Mouse (Mus musculus): ENCODE data around the gene Chmp3.
A peak's percentile ranks its signal among the peaks of the same experiment; 100 is the strongest.

Gene Chmp3

DNA sequence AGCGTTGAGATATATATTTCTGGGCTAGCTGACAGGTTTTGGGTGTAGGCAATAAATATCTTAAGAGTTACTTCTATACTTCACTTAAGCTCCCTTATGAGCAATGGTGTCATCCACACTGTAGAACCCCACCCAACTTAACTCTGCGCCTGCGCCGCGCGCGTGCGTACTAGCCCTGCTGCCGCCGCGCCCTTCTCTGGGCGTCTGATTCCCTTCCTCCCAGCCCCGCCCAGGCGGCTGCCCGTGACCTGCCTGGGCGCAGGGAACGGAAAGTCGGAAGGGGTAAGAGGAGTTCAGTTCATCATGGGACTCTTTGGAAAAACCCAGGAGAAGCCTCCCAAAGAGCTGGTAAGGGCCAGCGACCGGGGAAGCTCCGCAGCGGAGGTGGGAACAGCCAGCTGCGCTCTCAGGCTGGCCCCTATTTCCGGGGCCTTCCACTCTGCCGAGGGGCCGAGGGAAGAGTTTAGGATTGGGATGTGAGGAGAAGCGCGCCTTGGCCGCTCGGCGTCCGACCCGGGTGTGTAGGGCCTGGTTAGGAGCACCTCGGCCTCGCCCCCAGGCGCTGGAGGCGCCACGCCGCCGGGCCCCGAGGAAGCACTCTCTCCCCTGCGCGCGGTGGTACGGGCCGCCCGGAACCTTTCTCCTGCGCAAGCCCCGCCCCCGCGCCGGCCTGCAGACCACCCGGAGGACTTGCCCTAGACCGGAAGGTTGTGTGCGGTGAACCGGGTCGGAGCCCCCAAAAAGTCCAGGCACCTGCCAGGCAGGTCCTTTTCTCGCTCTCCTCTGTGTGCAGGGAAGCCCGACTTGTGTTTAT lies at the start of gene Chmp3:
Chmp3 (plus strand) TSS at position 112 of the 814 bp plus-strand sequence.
- peak; percentile 94 for DNase-seq (ENCODE audit: extremely low spot score, low spot score)

- peak; percentile 79 for DNase-seq (ENCODE audit: extremely low spot score, low spot score)
Observed at GRCm38 (mm10) chr6:71494341-71495020, 49.1 kb upstream of the Chmp3 start.

DNA sequence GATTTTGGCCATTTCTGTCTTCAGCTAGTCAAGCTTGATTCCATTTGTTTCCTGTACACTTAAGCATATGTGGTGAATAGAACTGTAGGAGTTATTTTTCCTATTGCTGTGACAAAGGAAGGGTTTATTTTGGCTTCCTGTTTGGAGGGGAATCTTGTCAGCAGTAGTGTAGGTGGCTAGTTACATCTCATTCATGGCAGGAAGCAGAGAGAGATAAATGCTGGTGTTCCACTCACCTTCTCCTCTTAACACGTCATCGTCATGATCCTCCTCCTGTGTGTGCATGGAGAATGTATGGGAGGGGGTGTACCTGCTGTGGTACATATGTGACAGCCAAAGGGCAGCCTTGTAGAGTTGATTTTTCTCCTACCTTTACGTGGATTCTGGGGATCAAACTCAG lies 43.0 kb upstream of the Chmp3 start:
- no peak for DNase-seq (ENCODE audit: extremely low spot score, low spot score)

DNA sequence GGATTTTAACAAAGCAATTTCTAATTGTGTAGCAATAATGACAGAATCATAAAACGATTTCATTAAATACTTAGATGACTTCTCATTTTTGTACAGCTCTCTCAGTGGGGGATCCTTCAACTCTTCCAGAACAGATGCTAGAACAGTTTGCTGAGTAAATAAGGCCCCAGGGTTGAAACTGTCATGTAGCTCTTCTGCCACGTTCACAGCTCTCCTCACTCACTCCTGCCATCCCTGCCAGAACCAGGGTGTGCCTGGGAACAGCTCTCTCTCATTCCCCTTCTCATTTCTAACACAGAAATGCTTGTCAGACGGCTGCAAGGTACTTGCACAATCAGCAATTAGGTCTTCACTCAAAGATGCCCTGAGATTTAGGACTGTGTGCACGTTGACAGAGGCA lies 40.6 kb upstream of the Chmp3 start:
- no peak for DNase-seq (ENCODE audit: extremely low spot score, low spot score)

GRCm38 (mm10) chr6:71503670-71504069 lies 39.9 kb upstream of the Chmp3 start:
- DNase-seq (ENCODE audit: extremely low spot score, low spot score), result no peak

DNA sequence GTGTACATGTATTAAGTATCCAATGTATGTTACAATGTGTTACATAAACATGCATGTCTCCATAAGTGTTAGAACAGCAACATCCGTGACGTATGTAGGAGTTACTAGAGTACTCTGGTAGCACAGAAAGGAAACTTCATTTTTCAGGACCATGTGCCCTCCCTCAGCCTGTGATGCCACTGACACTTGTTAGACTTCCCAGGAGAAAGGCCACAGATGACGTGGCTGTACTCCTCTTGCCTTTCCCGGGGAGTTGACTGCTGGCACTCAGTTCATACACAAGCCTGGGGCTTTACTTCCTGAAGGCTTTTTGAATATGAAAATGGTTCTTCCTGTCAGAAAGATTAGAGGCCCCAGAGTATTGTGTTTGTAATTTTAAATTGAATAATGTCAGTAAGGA lies 39.5 kb upstream of the Chmp3 start:
- no peak for DNase-seq (ENCODE audit: extremely low spot score, low spot score)

GRCm38 (mm10) chr6:71505671-71506070 lies 37.9 kb upstream of the Chmp3 start:
- no peak for DNase-seq (ENCODE audit: extremely low spot score, low spot score)

DNA sequence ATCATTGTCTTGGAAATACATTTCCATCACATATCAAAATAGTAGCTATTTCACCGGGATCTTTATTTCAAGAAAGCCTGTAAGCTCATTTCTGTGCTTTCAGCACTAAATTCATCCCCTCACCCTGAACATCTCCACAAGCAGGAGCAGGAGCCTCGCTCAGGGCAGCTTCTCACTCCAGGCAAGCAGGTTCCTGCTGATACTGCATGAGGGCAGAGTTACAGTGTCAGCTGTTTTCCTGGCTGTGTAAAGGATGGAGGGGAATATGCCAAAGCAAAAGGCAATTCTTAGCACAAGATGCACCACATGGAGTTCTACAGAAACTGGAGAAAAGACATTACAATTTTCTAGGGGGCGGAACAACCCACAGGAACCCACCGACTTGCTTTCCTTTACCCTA lies 24.1 kb upstream of the Chmp3 start:
- no peak for DNase-seq (ENCODE audit: extremely low spot score, low spot score)

DNA sequence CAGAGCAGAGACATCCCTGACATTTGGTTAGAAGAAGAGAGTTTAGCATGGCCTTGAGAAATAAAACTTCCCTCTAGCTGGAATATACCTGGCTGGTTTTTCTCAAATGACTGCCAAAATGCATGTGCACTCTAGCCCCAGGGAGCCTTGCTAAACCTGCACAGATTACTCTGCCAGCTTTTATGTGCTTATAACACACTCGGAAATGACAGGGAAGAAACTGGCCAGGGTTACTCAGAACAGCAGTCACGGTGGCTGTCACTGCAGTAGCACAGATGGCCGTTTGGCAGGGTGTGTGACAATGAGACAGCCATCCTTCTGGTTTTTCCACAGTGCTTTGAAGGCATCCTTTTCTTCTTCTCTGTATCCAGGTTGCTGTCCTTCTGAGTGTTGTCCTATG lies 18.0 kb upstream of the Chmp3 start:
- no peak for DNase-seq (ENCODE audit: extremely low spot score, low spot score)

GRCm38 (mm10) chr6:71527056-71527455 lies 16.5 kb upstream of the Chmp3 start:
- DNase-seq (ENCODE audit: extremely low spot score, low spot score), result no peak

- DNase-seq (ENCODE audit: extremely low spot score, low spot score), result no peak
Observed at GRCm38 (mm10) chr6:71527826-71528225, 15.8 kb upstream of the Chmp3 start.

DNA sequence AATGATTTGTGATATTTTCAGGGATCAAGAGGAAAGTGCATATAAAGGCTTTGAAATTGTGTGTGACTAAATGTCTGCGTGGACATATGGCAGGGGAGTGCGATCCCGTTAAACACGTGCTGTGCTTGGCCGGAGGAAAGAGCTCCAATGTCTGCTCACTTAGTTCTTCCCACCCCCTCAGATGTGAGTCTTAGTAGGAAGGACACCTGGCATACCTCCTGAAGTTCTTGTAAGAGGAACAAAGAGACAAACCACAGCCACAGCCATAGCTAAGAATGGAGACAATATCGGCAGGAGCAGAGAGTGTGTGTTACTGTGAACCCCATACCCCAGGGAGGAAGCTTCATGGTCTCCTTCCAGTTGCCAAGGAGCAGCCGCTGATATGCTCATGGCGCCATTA lies 13.4 kb upstream of the Chmp3 start:
- no peak for DNase-seq (ENCODE audit: extremely low spot score, low spot score)

DNA sequence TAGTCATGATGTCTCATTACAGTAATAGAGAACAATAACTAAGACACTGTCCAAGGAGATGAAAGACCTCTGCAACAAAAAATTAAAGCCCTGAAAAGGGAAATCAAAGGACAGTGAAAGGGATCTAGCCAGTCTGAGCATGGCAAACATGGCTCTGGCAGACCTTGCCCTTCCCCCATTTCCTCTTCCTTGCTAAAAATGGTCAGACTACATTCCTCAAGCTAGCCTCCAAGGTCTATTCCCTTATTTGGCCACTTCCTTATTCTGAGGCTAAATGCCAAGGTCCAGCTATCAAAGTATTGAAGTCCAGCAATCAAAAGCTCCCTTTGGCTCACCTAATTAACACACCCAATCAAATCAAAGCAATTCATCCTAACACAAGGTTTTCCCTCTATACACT lies 6.3 kb upstream of the Chmp3 start:
- no peak for DNase-seq (ENCODE audit: extremely low spot score, low spot score)

- DNase-seq (ENCODE audit: extremely low spot score, low spot score), result no peak
Observed at GRCm38 (mm10) chr6:71555507-71555951, 11.9 kb downstream of the Chmp3 start.

DNA sequence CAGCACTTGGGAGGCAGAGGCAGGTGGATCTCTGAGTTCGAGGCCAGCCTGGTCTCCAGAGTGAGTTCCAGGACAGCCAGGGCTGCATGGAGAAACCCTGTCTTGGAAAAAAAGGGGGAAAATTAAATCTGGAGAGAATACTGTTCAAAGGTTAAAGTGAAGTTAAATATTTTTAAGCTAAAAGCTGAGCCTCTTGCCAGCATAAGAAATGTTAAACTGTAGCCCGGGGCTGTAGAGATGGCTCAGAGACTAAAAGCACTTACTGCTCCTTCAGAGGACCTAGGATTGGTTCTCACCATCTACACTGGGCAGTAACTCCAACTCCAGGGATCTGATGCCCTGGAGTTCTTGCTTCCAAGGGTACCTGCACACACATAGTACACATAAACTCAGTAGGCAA lies 13.2 kb downstream of the Chmp3 start:
- no peak for DNase-seq (ENCODE audit: extremely low spot score, low spot score)

DNA sequence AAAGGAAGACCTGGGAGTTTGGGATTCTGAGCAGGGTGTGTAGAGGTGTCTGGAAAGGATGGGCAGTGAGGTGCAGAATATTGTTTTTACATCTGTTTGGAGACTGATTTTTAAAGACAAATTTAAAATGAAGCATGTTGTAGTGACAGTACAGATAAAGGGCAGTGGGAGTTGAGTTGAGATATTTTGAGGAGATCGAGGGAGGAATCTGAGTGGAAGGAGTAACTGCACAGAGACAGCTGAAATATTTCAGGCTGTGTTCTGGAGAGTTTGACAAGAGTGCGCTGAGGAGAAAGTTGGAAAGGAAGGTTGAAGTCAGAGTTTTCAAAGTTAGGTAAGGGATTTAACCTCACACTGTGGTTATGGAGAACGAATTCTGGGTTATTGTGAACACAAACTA lies 25.0 kb downstream of the Chmp3 start:
- DNase-seq (ENCODE audit: extremely low spot score, low spot score), result no peak

- DNase-seq (ENCODE audit: extremely low spot score, low spot score), result no peak
Observed at GRCm38 (mm10) chr6:71569025-71569424, 25.4 kb downstream of the Chmp3 start.

- no peak for DNase-seq (ENCODE audit: extremely low spot score, low spot score)
Observed at GRCm38 (mm10) chr6:71575359-71575758, 31.8 kb downstream of the Chmp3 start.

- no peak for DNase-seq (ENCODE audit: extremely low spot score, low spot score)
Observed at GRCm38 (mm10) chr6:71579478-71579877, 35.9 kb downstream of the Chmp3 start.

DNA sequence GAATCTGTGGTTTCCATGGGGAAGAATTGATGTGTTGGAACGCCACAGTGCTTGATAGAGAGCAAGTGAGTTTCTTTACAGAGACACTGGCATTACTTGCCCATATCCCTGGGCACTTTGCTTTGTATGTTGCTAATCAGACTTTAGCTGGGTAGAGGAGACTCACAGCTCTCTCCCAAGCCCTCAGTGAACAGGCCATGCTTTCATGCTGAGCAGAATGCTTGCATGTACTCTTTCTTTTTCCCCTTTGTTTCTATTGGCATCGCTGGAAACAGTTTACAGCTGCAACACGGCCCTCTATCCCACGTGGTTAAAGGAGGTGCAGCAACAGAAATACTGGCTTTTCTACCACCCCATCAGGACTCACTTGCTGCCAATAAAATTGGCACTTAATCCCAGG lies 39.6 kb downstream of the Chmp3 start:
- no peak for DNase-seq (ENCODE audit: extremely low spot score, low spot score)

DNA sequence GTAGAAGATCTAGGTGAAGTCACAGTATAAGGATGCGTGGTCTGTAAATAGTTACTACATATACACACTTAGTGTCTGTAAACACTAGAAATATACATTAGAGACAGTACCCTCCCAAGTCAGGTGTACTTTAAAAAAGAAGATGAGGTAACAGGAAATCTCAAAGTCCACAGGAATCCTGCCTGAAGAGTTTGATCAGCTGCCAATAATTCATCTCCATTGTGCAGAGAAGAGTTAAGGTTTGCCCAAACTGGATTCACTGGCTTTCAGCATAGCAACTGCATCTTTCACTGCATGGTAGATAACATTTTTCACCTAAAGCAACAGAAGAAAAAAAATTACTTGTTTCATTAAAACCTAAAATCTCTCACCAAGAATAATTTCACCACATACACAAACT lies 45.8 kb downstream of the Chmp3 start:
- DNase-seq (ENCODE audit: extremely low spot score, low spot score), result no peak

DNA sequence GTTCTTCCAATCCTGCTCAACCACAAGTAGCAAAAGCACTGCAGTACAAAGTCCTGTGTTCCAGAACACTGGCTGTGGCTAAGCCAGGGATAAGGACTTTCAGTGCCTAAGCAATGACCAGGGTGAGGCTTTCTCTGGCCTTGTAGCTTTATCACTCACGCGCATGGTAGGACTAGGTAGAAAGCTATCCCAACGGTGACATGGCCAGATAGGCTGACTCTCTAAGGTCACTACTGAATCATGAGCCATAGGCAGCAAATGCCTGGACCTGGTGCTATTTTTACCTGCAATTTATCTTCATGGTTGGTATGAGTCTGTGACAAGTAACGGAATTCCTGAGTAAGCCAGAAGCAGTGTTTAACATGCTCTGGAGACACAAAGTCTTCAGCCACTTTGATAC lies 46.6 kb downstream of the Chmp3 start:
- DNase-seq (ENCODE audit: extremely low spot score, low spot score), result no peak

DNA sequence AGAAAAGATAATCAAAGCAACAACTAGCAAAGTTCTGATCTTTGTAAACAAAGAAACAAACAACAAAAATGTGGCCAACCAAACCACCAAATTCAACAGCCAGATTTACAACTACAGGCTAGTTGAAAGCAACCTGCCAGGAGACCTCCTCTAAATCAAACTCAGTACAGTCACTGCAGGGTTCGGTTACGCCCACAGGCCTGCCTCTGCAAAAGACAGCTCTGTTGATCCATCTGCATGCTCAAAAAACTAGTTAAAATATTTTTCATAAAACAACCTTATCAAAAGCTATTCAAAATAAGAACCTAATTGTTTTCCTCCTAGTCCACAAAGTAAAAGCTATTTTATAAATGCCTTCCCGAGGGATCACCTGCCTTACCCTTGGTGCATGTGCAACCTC lies 64.2 kb downstream of the Chmp3 start:
- no peak for DNase-seq (ENCODE audit: extremely low spot score, low spot score)
